Mouse (Mus musculus) limb, embryonic 15.5 days (tissue): ENCODE measurements around the gene Cth. TPM values are rescaled to one million over a fixed set of nuclear protein-coding genes. Genes with fewer than 3 reads are reported as not detected.

Experiments used
- ATAC-seq: fragments of 200-750 bp; cut with Nextera tagmentation; 2 replicates; pipeline ENCODE4 v1.8.0; 2017; ENCODE audit warnings: low read depth, moderate TSS enrichment; ENCODE audit not compliant: insufficient number of reproducible peaks, low FRiP score, low TSS enrichment
- H3K27ac ChIP-seq: fragments of 300-500 bp; sonication (generic); 2 replicates; pipeline ENCODE4 v1.5.1; 2015; ENCODE audit warnings: moderate library complexity, mild to moderate bottlenecking, inconsistent platforms
- H3K27me3 ChIP-seq: fragments of 300-500 bp; sonication (generic); 2 replicates; pipeline ENCODE4 v1.6.1; 2015; ENCODE audit warnings: inconsistent platforms
- H3K36me3 ChIP-seq: fragments of 300-500 bp; sonication (generic); 2 replicates; pipeline ENCODE4 v1.6.1; 2015; ENCODE audit warnings: inconsistent platforms
- H3K4me1 ChIP-seq: fragments of 300-500 bp; sonication (generic); 2 replicates; pipeline ENCODE4 v1.6.1; 2015; ENCODE audit warnings: inconsistent platforms
- H3K4me2 ChIP-seq: fragments of 300-500 bp; sonication (generic); 2 replicates; pipeline ENCODE4 v1.6.1; 2015; ENCODE audit warnings: mild to moderate bottlenecking, inconsistent platforms
- H3K4me3 ChIP-seq: fragments of 300-500 bp; sonication (generic); 2 replicates; pipeline ENCODE4 v1.5.1; 2015; ENCODE audit warnings: mild to moderate bottlenecking, inconsistent platforms
- H3K9ac ChIP-seq: fragments of 300-500 bp; sonication (generic); 2 replicates; pipeline ENCODE4 v1.6.1; 2015; ENCODE audit warnings: inconsistent platforms
- H3K9me3 ChIP-seq: fragments of 300-500 bp; sonication (generic); 2 replicates; pipeline ENCODE4 v1.6.1; 2016; ENCODE audit warnings: inconsistent platforms
- WGBS: fragments of 180-500 bp; shearing (Covaris S2); methylation state at CpG from one replicate; pipeline ENCODE4 v1.1.7; 2015; 5-methylcytosine and 5-hydroxymethylcytosine counted together
- polyA plus RNA-seq: library from polyadenylated mRNA; unstranded; fragments of >200 nt; fragmentation: Nextera tagmentation; extraction: Ambion mirVana; gene quantifications from 2 replicates; pipeline ENCODE4 v1.2.1, GENCODE M21; 2015

Gene Cth
- polyA plus RNA-seq, 1 experiment from 2014 or later, result 13.9 TPM

DNA sequence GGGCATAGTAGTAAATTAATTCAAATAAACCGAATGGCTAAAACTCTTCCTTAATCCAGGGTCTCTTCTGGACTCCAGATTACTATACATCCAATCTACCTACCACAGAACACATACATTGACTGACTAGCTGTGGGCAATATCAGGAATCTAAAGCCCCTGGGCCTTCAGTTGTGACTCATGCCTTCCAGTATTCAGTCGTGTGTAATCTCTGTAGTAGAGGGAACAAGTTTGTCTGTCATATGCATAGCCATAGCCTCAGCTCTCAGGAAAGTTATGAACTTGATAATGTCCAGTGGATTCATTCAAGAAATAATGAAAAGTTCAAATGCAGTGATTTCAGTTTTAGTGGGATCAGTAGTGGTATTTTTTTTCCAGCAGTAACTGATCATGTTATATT, 59.0 kb downstream of the Cth start:
- WGBS, result 79% methylated on average over 2 of the region's 2 CpGs

DNA sequence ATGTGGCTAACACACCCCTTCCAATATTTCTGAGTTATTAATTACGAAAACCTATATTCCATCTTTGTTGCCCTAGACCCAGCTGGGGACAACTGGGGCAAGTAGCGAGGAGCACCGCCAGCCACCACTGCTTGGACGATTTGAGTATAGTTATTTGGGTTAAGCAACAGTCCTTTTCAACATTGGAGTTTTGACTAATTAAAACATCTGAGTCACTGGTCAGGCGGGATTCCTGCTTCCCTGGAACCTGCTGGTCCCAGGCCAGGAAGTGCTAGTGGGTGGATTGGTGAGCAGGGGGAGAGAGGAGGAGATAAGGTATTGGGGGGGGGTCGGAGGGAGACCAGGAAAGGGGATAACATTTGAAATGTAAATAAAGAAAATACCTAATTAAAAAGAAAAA, 59.4 kb downstream of the Cth start:
- 68% methylated on average over 6 of the region's 6 CpGs for WGBS
- no peak for ATAC-seq

More for the DNA sequence above, 59.0 kb downstream of the Cth start:
- H3K36me3 ChIP-seq, result no peaks in the 10 kb centered on the region
- H3K4me1 ChIP-seq, result no peaks in the 10 kb centered on the region
- no peaks in the 10 kb centered on the region for H3K27me3 ChIP-seq
- no peak for ATAC-seq
- H3K4me2 ChIP-seq, result no peak overlapping the region
- H3K9me3 ChIP-seq, result no peaks in the 10 kb centered on the region
- H3K9ac ChIP-seq, result no peak overlapping the region
- H3K27ac ChIP-seq, result no peak overlapping the region
- H3K4me3 ChIP-seq, result no peak overlapping the region

GRCm38 (mm10) chr3:157852806-157853205, 72.1 kb downstream of the Cth start:
- Histone ChIP-seq H3K4me2 (no peak overlapping the region), H3K9me3 (no peaks in the 10 kb centered on the region), H3K27me3 (no peaks in the 10 kb centered on the region), H3K4me3 (no peak overlapping the region), H3K4me1 (no peaks in the 10 kb centered on the region), H3K36me3 (no peaks in the 10 kb centered on the region), H3K9ac (no peak overlapping the region), H3K27ac (no peak overlapping the region)
- no peak for ATAC-seq
- whole genome bisulfite sequencing, result 47% methylated on average over 1 of the region's 1 CpGs

More for the DNA sequence above, 59.4 kb downstream of the Cth start:
- Histone ChIP-seq H3K27me3 (no peaks in the 10 kb centered on the region), H3K4me2 (no peak overlapping the region), H3K36me3 (no peaks in the 10 kb centered on the region), H3K9ac (no peak overlapping the region), H3K9me3 (no peaks in the 10 kb centered on the region), H3K4me3 (no peak overlapping the region), H3K27ac (no peak overlapping the region), H3K4me1 (no peaks in the 10 kb centered on the region)

DNA sequence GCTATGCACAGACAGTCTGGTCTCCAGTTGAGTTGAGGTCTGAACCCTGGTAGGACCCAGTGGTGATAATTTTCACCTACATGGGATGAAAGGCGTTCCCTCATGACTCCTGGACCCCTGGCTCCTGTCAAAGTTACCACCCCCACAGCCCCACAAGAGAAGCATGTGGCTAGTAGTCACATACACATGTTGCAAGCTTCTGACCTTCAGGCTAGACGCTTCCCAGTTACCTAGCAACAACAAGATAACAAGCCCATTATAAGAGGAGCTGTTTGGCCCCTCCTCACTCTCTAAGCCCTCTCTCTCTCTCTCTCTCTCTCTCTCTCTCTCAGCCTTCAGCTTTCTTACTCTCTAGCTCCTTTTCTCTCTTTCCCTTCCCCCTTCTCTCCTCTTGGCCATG, 76.4 kb downstream of the Cth start:
- Histone ChIP-seq H3K9ac (no peak overlapping the region), H3K4me2 (no peak overlapping the region), H3K36me3 (no peaks in the 10 kb centered on the region), H3K27ac (no peak overlapping the region), H3K27me3 (no peaks in the 10 kb centered on the region), H3K4me3 (no peak overlapping the region), H3K9me3 (no peaks in the 10 kb centered on the region), H3K4me1 (no peaks in the 10 kb centered on the region)
- ATAC-seq, result no peak
- WGBS, result 31% methylated on average over 2 of the region's 2 CpGs

GRCm38 (mm10) chr3:157847338-157848284, 77.3 kb downstream of the Cth start:
- 49% methylated on average over 7 of the region's 7 CpGs for WGBS
- no peak overlapping the region for H3K4me3 ChIP-seq
- H3K4me2 ChIP-seq, result no peak overlapping the region
- no peaks in the 10 kb centered on the region for H3K36me3 ChIP-seq
- H3K27me3 ChIP-seq, result no peaks in the 10 kb centered on the region
- H3K4me1 ChIP-seq, result no peaks in the 10 kb centered on the region
- no peak overlapping the region for H3K9ac ChIP-seq
- no peak overlapping the region for H3K27ac ChIP-seq
- ATAC-seq, result no peak
- H3K9me3 ChIP-seq, result no peaks in the 10 kb centered on the region

Other genes starting within 250 kb of the Cth start
- 13.0 and 16.9 TPM in 2 replicates for gene Ankrd13c, start 22.2 kb upstream of the Cth start, polyA plus RNA-seq
- gene Srsf11, start 111.6 kb upstream of the Cth start, polyA plus RNA-seq, result 228 and 247 TPM in 2 replicates
- gene Lrrc40, start 111.6 kb upstream of the Cth start, polyA plus RNA-seq, result 44.2 and 45.3 TPM in 2 replicates